Mouse (Mus musculus) embryonic fibroblast, embryonic 13.5 days (primary cell): ENCODE measurements around the gene Osbpl8.
"Not testable (repeated sequence)": the region's sequence is repeated elsewhere in the genome, so short reads cannot be mapped to it uniquely, and the experiment has no call there.

Experiments
- CTCF ChIP-seq: IDR thresholded peaks from 2 replicates; pipeline ENCODE4 v1.5.1; 2011; ENCODE audit warnings: mild to moderate bottlenecking, control low read depth, low read length, moderate library complexity, borderline replicate concordance; ENCODE audit not compliant: insufficient read depth
- POLR2A ChIP-seq: IDR thresholded peaks from 2 replicates; pipeline ENCODE4 v1.6.1; 2011; ENCODE audit warnings: low read depth, mild to moderate bottlenecking, control low read depth, low read length, moderate library complexity

- not testable (repeated sequence) for TF ChIP-seq CTCF, POLR2A
Observed at GRCm38 (mm10) chr10:111232237-111232636, 67.7 kb downstream of the Osbpl8 start.
